Mouse (Mus musculus) v-Abl transformed pro-B cells (cell line): ENCODE results near the gene Cyp2s1.
"Not testable (repeated sequence)": the region's sequence is repeated elsewhere in the genome, so short reads cannot be mapped to it uniquely, and the experiment has no call there.

Experiments used
- in situ Hi-C, 2 experiments: fragments of 400-800 bp; cut with MboI; formaldehyde crosslinking; loops; one replicate each; pipeline ENCODE4 v1.15.1; 2025; ENCODE audit not compliant: unreplicated experiment in 2 of 2

The Cyp2s1 gene

DNA sequence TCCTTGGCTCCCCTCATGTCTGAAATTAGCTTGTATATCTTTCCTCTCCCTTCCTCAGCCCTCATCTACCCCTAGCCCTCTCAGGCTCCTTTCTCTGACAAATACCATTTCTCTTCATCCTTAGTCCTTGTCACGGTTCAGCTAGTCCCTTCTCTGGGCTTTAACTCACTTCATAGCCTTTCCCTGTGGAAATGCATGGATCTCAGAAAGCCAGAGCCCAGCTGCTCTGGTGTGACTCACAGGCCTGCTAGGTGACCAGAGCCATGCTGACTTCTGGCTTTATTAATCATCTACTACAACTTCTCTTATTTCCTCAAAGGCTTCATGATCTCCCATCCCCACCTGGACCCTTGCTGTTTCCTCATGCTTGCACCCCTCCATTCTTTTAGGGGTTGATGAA lies 4.5 kb downstream of the Cyp2s1 start:
- in situ Hi-C loops, result no loop called here

- in situ Hi-C loops, result no loop called here
Measured at GRCm38 (mm10) chr7:25811716-25812115, 5.0 kb downstream of the Cyp2s1 start.

GRCm38 (mm10) chr7:25805631-25806343 lies 10.9 kb downstream of the Cyp2s1 start:
- in situ Hi-C loops, result loop anchor here (5.0 kb wide), 1 partner anchor 48 kb away; no protein-coding TSS in a partner anchor

DNA sequence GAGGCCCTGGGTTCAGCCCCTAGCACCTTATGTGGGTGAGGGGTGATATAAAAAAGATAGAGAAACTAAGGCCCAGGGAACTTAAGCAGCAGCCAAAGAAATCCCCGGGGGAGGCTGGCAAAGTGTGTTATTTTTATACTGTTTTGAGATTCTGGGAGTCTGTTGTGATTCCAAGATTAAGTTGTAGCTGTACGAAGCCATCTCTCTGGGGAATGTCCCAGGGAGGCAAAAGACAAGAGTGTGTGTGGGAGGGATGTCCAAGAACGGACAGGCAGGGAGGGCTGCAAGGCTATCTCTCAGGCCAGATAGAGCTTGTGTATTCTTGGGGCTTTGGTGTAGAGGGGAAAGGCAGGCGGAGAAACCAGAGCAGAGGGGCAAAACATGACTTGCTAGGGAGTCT lies 11.9 kb downstream of the Cyp2s1 start:
- in situ Hi-C loops, result loop anchor here (5.0 kb wide), 1 partner anchor 47 kb away; no protein-coding TSS in a partner anchor

GRCm38 (mm10) chr7:25803460-25803859 lies 13.3 kb downstream of the Cyp2s1 start:
- in situ Hi-C loops, result no loop called here

DNA sequence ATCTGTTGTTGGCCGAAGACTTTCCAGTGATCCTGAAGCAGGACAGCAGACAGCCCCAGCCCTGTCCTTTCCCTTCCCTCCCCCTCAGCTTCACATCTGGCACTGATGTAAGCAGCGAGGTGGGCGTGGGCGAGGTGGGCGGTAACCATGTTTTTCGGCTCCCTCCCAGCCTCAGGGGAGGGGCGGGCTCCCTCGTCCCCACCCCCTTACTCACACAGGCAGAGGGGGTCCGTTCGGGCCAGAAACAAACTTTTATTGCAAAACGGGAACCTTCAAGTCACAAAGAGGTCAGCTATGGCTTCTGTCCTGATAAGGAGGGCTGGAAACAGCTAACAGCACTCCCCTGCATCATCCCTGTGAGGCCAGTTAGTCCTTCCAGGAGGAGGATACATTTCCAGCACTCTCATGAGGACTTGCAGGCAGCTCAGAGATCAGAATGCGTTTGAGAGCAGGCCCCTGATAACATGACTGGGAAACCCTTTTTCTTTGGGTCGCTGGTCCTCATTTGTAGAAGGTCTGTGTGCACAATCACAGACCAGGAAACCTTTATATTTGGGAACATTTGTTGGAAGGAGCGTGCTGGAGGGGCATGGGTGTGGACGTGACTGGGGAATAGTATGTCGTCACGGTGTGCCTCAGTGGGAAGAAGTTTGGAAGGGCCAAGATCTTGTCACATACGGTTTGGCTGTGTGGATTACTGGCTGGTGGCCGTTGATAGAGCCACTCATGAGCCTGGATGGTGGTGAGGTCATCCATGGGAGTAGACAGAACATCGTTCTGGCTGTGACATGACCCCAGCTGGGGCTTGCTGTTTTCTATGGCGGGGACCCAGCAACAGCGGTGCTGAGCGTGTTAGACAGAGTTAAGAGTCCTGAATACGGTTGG lies 14.2 kb downstream of the Cyp2s1 start:
- in situ Hi-C loops, result no loop called here

DNA sequence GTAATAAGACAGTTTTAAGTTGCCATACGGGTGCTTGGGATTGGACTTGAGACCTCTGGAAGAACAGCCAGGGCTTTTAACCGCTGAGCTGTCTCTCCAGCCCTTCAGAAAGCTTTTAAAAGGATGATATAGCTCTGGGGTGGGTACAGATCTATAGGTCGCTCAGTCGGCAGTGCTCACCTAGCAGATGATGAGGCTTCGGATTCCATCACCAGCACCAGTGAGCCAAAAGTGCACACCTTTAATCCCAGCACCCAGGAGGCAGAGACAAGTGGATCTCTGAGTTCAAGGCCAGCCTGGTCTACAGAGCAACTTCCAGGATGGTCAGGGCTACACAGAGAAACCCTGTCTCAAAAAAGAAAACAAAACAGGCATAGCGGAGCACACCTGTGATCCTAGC lies 15.7 kb downstream of the Cyp2s1 start:
- in situ Hi-C loops, result no loop called here

DNA sequence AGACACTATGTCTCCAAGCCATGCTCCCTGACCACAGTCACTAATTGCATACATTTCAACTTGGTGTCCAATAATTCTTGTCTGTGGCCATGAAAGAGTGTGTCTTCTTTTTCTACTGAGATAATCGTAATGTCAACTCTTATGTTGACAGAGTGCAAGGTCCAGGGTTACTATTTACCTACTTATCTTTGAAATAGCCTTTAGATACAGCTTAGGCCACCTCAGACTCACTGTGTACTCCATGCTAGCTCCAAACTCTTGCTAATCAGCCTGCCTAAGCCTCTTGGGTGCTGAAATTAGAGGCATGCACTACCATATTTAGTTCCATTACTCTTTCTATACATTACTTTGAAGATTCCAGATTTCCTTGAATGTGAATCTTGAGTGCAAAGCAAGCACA lies 17.3 kb downstream of the Cyp2s1 start:
- in situ Hi-C loops, result no loop called here

DNA sequence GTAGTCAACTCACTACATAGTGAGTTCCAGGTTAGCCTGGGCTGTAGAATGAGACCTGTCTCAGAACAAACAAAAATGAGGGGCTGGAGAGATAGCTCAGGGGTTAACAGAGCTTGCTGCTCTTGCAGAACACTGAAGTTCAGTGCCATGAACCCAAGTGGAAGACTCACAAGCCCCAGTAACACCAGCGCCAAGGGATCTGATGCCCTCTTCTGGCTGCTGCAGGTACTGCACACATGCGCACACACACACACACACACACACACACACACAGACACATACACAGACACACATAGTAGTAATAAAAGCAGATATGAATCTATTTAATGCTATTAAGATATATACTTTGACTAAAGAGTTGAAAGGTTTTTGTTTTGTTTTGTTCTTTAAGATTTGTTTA lies 18.2 kb downstream of the Cyp2s1 start:
- in situ Hi-C loops, result no loop called here

DNA sequence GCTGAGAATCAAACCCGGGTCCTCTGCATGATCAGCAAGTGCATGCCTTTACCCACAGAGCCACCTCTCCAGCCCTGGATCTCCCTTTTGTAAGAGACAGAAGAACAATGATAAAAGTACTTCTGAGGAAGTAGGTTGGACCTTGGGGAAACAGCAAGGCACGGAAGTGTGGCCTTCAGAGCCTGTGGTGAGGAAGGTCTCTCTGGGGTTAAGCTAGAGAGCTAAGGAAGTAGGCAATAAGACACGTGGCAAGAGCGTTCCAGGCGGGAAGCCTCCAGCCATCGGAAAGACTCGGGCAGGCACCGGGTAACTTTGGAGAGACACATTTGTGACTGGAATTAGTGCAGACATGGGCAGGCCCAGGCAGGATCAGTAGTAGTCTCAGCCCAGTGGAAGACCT lies 21.9 kb downstream of the Cyp2s1 start:
- in situ Hi-C loops, result no loop called here

GRCm38 (mm10) chr7:25793679-25794078 lies 23.0 kb downstream of the Cyp2s1 start:
- in situ Hi-C loops, result no loop called here

GRCm38 (mm10) chr7:25792966-25793365 lies 23.7 kb downstream of the Cyp2s1 start:
- in situ Hi-C loops, result not testable (repeated sequence)

GRCm38 (mm10) chr7:25790615-25791014 lies 26.1 kb downstream of the Cyp2s1 start:
- in situ Hi-C loops, result no loop called here

DNA sequence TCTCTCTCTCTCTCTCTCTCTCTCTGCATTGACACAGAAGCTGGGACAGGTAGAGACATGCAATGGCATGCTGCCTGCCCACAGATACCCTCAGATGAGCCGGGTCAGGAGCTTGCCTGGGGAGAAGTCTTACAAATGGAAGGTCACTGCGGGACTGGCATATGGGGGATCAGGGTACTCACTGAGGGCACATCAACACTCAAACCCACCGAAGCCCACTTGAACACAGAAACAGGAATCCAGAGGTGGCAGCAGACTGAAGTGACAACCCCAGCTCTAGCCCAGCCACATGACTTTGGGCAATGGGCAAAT lies 27.6 kb downstream of the Cyp2s1 start:
- in situ Hi-C loops, result no loop called here

DNA sequence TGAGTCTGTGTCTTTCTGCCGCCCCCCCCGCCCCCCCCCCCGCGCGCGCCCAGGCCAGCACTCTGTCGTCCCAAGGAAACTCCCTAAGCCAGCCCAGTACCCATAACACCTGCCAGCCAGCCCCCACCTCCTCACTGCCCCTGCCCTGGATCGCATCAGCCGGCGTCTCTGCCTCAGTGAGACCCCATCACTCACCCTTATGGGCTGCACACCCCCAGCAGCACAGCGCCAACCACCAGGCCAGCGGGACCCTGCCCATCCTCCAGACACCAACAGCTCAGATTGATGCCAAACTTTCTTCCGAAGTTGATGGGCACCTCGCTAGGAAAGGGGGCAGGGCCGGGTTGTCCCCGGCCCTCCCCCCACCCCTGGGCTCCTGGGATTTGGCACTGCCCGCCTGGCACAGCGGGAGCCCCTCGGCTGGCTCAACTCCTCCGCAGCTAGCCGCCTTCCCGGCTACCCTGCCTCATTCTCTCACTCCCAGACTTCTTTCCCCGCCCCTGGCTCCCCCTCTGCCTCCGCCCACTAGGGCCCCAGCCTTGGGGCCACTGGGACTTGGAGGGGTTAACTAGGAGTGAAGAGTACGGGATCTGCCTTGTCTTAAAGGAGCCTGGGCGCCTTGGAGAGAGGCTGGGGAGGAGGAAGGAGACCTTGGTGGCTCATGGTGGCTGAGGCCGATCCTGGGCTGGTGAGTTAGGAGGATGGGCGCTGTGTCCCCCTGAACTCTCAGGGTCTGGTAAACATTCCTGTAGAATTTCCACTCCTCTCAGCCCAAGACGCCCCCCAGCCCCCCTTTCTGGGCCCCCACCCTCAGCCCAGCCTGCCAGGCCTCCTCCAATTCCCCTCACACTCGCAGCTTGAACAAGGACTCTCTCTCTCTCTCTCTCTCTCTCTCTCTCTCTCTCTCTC lies 28.2 kb downstream of the Cyp2s1 start, which contains the start of gene Axl:
Axl (minus strand) TSS at position 486 of the 909 bp plus-strand sequence.
- in situ Hi-C loops, result no loop called here

DNA sequence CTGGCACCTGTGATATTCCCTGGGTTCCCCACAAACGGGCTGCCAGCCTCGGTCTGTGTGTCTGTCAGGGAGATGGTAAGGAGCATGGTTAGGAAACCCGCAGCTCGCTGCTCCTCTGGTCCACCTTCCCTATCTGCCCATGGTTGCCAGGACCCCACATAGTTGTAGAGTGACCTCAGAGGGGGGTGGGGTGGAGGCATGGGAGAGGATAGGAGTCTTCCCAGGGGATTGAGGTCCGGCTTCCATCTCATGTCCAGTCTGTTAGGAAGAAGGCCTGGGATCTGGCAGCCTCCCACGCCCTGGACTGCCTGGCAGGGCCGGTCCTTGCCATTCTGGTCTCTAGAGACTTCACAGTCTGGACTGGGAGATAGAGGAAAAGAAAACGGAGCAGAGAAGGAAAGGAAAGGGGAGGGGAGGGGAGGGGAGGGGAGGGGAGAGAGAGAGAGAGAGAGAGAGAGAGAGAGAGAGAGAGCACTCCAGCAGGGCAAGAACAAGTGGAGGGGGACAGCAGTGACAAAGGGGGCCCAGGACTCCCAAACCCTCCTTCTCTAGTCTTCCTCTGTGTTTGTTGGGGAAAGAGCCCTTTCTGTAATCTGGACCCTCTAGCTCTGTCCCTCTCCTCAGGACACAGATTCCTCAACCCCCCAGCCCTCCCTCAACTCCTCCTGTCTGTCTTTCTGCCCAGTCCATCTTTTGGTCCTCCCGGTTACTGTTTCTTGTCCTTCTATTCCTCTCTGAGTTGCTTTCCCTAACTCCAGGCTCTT lies 29.1 kb downstream of the Cyp2s1 start:
- in situ Hi-C loops, result no loop called here

DNA sequence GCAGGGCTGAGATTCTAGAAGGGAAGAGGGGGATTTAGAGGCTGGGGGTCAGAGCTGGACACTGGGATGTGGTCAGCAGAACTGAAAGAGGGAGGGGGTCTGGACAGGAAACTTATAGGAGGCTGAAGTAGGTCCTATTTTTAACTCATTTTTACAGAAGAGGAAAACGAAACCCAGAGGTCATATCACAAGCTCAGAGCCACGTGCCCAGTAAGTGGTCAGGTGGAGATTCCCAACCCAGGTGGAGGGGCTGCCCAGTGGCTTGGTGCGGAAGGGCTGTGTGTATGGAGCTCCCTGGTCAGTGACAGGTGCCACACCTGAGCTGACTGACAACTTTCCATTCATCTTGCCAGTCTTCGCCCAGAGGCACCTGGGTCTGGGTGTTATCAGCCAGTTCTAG lies 29.7 kb downstream of the Cyp2s1 start:
- in situ Hi-C loops, result no loop called here

- in situ Hi-C loops, result no loop called here
Measured at GRCm38 (mm10) chr7:25785752-25786151, 31.0 kb downstream of the Cyp2s1 start.

GRCm38 (mm10) chr7:25784808-25785207 lies 31.9 kb downstream of the Cyp2s1 start:
- in situ Hi-C loops, result no loop called here

DNA sequence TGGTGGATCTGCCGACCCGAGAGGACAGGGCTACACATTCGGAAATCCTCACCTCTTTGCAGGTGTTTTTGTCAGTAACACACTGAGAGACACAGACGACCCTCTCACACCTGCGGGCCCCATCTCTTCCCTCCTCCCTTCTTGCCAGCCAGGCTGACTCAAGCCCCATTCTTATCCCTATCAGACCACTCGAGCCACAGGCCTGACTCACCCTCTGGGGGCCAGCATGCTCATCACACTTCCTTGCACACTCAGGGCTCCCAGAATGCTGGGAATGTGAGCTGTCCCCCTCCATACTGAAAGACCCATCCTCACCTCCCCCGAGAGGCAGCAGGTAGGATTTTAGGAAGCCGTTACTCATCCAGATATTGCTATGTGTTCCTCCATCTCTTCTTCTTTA lies 33.0 kb downstream of the Cyp2s1 start:
- in situ Hi-C loops, result no loop called here
